Mouse (Mus musculus): Measurements from ENCODE around the gene Pbx1. TPM values are rescaled to one million over a fixed set of nuclear protein-coding genes. Genes with fewer than 3 reads are reported as not detected.

Gene Pbx1
- polyA plus RNA-seq (2017; shearing (Covaris generic)): under 1 TPM in 1 of 2 experiments, not detected in 1; 0.54 TPM

DNA sequence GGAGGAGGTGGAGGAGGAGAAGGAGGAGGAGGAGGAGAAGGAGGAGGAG is at the start of gene Pbx1:
Gene Pbx1, minus strand, starts transcription at position 39 of the 49 bp plus-strand sequence.

